Mouse (Mus musculus): ENCODE results near the gene Ptges. TPM values are rescaled to one million over a fixed set of nuclear protein-coding genes. Genes with fewer than 3 reads are reported as not detected.
"Not testable (repeated sequence)": the region's sequence is repeated elsewhere in the genome, so short reads cannot be mapped to it uniquely, and the experiment has no call there.

Ptges gene
- polyA plus RNA-seq, 1 experiment from 2014 or later = 20.0 TPM

DNA sequence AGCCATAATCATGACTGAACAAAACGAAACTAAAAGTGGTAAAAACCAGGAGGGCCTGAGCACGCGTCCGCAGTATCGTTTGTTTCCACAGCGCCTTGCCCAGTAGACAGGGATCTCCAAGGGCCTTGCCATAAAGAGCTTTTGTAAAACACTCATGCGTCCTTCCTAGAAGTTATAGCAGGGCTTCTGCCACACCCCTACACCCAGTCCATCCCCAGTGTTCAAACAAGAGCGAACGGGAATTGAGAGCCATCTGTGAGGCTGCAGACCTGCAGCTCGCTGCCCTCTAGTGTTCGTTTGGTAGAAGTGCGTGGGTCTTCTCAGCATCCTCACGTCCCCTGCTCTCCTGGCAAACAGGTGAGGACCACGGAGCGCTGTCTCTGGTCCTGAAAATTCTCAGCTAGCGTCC lies 12.9 kb upstream of the Ptges start:
- WGBS = 17% methylated on average over 16 of the region's 16 CpGs
- TF ChIP-seq CTCF (IDR thresholded peaks at IDR 0.05) = peak; percentile 95
- no peak for TF ChIP-seq EP300 (IDR thresholded peaks at IDR 0.05)

DNA sequence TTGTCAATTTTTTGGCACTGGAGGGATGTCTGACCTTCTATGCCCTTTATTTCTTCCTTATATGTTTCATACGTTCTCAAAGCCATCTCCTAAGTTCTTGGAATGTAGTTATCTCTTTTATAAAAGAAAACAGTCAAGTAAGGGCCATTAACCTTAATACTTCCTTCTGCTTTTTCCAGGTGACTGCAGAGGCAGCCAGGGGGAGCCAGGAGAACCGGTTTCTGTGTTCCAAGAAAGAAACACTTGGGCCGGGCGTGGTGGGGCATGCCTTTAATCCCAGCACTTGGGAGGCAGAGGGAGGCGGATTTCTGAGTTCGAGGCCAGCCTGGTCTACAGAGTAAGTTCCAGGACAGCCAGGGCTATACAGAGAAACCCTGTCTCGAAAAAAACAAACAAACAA lies 12.5 kb upstream of the Ptges start:
- WGBS = 34% methylated on average over 7 of the region's 7 CpGs
- TF ChIP-seq CTCF (IDR thresholded peaks at IDR 0.05) = peak; percentile 28; the same call in 1 of the 2 replicates
- H3K4me1 ChIP-seq (ENCODE audit: insufficient read depth, low read depth, low read length); ATAC-seq; H3K4me2 ChIP-seq (replicated peaks; ENCODE audit: low read depth, low read length); H3K9ac ChIP-seq (replicated peaks; ENCODE audit: low read depth); H3K4me3 ChIP-seq (ENCODE audit: low read depth, low read length); H3K27ac ChIP-seq (ENCODE audit: low read length); H3K36me3 ChIP-seq (ENCODE audit: insufficient read depth, low read length); H3K9me3 ChIP-seq (ENCODE audit: low read length); H3K27me3 ChIP-seq (replicated peaks; ENCODE audit: insufficient read depth, low read length); DNase-seq (ENCODE audit: low spot score): not testable (repeated sequence)

More for the DNA sequence above, 12.9 kb upstream of the Ptges start:
- Histone ChIP-seq H3K4me2 (replicated peaks; ENCODE audit: low read depth, low read length) (peak overlapping the region; percentile 52), H3K27me3 (replicated peaks; ENCODE audit: insufficient read depth, low read length) (no peaks in the 10 kb centered on the region), H3K4me1 (ENCODE audit: insufficient read depth, low read depth, low read length) (no peaks in the 10 kb centered on the region), H3K36me3 (ENCODE audit: insufficient read depth, low read length) (no peaks in the 10 kb centered on the region), H3K9ac (replicated peaks; ENCODE audit: low read depth) (no peak overlapping the region), H3K4me3 (ENCODE audit: low read depth, low read length) (peak overlapping the region; percentile 40), H3K27ac (ENCODE audit: low read length) (no peak overlapping the region), H3K9me3 (ENCODE audit: low read length) (no peaks in the 10 kb centered on the region)
- DNase-seq (ENCODE audit: low spot score) (peak; percentile 95), ATAC-seq (peak; percentile 86)

DNA sequence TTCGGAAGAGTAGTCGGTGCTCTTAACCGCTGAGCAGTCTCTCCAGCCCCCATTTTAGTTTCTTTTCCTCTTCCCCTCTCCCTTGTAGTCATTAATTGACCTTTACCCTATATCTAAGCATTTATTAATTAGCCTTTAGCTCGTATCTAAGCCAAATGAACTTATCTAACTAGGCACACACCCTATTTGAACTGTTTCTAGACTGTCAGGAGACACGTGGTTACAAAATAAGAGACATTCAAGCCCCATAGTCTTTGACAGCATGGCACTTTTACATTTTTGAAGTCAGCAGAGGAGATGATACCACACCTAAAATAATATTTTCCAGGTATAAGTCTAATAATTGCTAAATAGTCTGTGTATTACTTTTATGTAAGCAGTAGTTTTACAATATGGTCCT lies 11.9 kb upstream of the Ptges start:
- H3K9ac ChIP-seq (replicated peaks; ENCODE audit: low read depth) = no peak overlapping the region
- no peaks in the 10 kb centered on the region for H3K9me3 ChIP-seq (ENCODE audit: low read length)
- H3K4me1 ChIP-seq (ENCODE audit: insufficient read depth, low read depth, low read length) = no peaks in the 10 kb centered on the region
- ATAC-seq (no peak), DNase-seq (ENCODE audit: low spot score) (no peak)
- WGBS = 81% methylated on average over 5 of the region's 5 CpGs
- H3K27ac ChIP-seq (ENCODE audit: low read length) = no peak overlapping the region
- no peaks in the 10 kb centered on the region for H3K36me3 ChIP-seq (ENCODE audit: insufficient read depth, low read length)
- no peaks in the 10 kb centered on the region for H3K27me3 ChIP-seq (replicated peaks; ENCODE audit: insufficient read depth, low read length)
- H3K4me3 ChIP-seq (ENCODE audit: low read depth, low read length) = no peak overlapping the region
- TF ChIP-seq EP300 (IDR thresholded peaks at IDR 0.05) (no peak), CTCF (IDR thresholded peaks at IDR 0.05) (no peak)
- no peak overlapping the region for H3K4me2 ChIP-seq (replicated peaks; ENCODE audit: low read depth, low read length)

DNA sequence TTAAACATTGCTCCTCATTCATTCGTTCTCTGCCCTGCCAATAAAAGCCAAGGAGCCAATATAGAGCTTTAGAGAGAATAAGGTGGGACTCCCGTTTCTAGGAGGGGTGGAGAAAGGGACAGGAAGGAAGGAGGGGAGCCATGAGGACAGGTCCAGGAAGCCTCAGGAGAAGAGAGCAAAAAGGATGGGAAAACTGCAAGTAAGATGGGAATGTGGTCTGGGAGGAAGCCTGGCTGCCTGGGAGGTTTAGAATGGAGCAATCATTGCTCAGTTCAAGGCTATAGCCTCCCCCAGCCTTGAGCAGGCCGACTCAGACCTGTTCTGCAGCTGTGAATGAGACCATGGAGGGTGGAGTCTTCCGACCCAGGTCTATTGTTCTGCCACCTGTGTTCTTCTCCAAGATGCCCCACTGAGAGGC lies 8.9 kb upstream of the Ptges start:
- ATAC-seq (no peak), DNase-seq (ENCODE audit: low spot score) (no peak)
- H3K36me3 ChIP-seq (ENCODE audit: insufficient read depth, low read length) = no peaks in the 10 kb centered on the region
- H3K9me3 ChIP-seq (ENCODE audit: low read length) = no peaks in the 10 kb centered on the region
- H3K4me3 ChIP-seq (ENCODE audit: low read depth, low read length) = no peak overlapping the region
- TF ChIP-seq EP300 (IDR thresholded peaks at IDR 0.05) (no peak), CTCF (IDR thresholded peaks at IDR 0.05) (no peak)
- 34% methylated on average over 4 of the region's 4 CpGs for WGBS
- no peaks in the 10 kb centered on the region for H3K4me1 ChIP-seq (ENCODE audit: insufficient read depth, low read depth, low read length)
- H3K27ac ChIP-seq (ENCODE audit: low read length) = no peak overlapping the region
- H3K27me3 ChIP-seq (replicated peaks; ENCODE audit: insufficient read depth, low read length) = no peaks in the 10 kb centered on the region
- H3K4me2 ChIP-seq (replicated peaks; ENCODE audit: low read depth, low read length) = no peak overlapping the region
- no peak overlapping the region for H3K9ac ChIP-seq (replicated peaks; ENCODE audit: low read depth)

DNA sequence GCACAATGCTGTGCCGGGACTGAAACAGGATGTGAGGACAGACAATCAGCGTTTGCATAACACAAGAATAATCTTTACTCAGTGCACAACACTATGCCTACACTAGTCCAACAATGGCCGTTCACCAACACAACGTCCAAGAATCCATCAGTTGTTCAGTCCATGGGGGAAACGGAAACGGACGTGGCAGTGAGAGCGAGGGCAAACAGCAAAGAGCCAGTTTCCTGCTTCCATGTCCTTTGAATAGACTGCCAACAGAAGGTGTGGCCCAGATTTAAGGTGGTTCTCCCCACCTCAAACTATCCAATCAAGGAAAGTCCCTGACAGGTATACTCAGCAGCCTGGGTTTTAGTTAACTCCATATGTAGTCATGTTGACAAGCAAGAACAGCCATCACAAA lies 8.1 kb upstream of the Ptges start:
- ATAC-seq (peak; percentile 51), DNase-seq (ENCODE audit: low spot score) (no peak)
- no peaks in the 10 kb centered on the region for H3K36me3 ChIP-seq (ENCODE audit: insufficient read depth, low read length)
- H3K4me2 ChIP-seq (replicated peaks; ENCODE audit: low read depth, low read length) = no peak overlapping the region
- H3K27ac ChIP-seq (ENCODE audit: low read length) = no peak overlapping the region
- H3K4me3 ChIP-seq (ENCODE audit: low read depth, low read length) = no peak overlapping the region
- H3K9ac ChIP-seq (replicated peaks; ENCODE audit: low read depth) = no peak overlapping the region
- H3K4me1 ChIP-seq (ENCODE audit: insufficient read depth, low read depth, low read length) = no peaks in the 10 kb centered on the region
- no peaks in the 10 kb centered on the region for H3K27me3 ChIP-seq (replicated peaks; ENCODE audit: insufficient read depth, low read length)
- no peaks in the 10 kb centered on the region for H3K9me3 ChIP-seq (ENCODE audit: low read length)
- 42% methylated on average over 8 of the region's 8 CpGs for WGBS
- no peak for TF ChIP-seq CTCF (IDR thresholded peaks at IDR 0.05)
- TF ChIP-seq EP300 (IDR thresholded peaks at IDR 0.05) = no peak

DNA sequence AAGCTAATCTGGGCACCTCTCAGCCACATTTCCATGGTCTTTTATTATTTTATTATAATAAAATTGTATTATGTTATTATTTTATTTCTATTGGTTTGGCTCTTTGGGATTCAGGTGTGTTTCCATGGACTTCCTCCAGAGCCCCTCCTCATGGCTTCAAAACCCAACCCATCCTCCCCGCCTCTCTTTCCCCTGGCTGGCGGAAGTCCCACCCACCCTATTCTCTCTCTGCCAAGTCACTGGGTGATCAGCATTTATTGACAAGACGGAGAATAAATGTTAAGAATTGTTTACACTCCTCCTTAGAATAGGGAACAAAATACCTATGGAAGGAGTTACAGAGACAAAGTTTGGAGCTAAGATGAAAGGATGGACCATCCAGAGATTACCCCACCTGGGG lies 7.1 kb upstream of the Ptges start:
- 70% methylated on average over 3 of the region's 3 CpGs for WGBS
- no peaks in the 10 kb centered on the region for H3K27me3 ChIP-seq (replicated peaks; ENCODE audit: insufficient read depth, low read length)
- no peak overlapping the region for H3K27ac ChIP-seq (ENCODE audit: low read length)
- no peak overlapping the region for H3K4me2 ChIP-seq (replicated peaks; ENCODE audit: low read depth, low read length)
- no peak overlapping the region for H3K9ac ChIP-seq (replicated peaks; ENCODE audit: low read depth)
- no peaks in the 10 kb centered on the region for H3K4me1 ChIP-seq (ENCODE audit: insufficient read depth, low read depth, low read length)
- H3K9me3 ChIP-seq (ENCODE audit: low read length) = no peaks in the 10 kb centered on the region
- no peak for DNase-seq (ENCODE audit: low spot score)
- no peak for TF ChIP-seq CTCF (IDR thresholded peaks at IDR 0.05)
- TF ChIP-seq EP300 (IDR thresholded peaks at IDR 0.05) = no peak
- ATAC-seq = no peak
- no peak overlapping the region for H3K4me3 ChIP-seq (ENCODE audit: low read depth, low read length)
- no peaks in the 10 kb centered on the region for H3K36me3 ChIP-seq (ENCODE audit: insufficient read depth, low read length)

DNA sequence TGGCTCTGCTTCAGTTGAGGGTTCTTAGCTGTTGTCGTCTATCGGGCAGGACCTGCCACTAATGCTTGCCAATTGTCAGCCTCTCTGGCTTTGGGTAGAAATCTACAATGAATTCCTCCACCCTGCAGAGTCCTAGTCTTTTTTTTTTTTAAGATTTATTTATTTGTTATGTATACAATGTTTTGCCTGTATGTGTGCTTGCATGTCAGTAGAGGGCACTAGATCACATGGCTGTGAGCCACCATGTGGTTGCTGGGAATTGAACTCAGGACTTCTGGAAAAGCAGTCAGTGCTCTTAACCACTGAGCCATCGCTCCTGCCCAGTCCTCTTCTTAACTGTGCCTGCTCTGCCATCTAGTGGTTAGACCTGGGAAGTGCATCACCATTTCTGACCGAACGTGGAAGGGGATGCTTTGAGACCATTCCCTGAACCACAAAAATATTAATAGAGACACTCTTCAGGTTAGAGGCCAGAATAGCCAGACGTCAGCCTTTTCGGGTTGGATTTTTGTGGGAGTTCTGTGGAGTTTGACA lies 4.3 kb upstream of the Ptges start:
- no peaks in the 10 kb centered on the region for H3K27me3 ChIP-seq (replicated peaks; ENCODE audit: insufficient read depth, low read length)
- TF ChIP-seq EP300 (IDR thresholded peaks at IDR 0.05) (no peak), CTCF (IDR thresholded peaks at IDR 0.05) (peak; percentile 96)
- no peaks in the 10 kb centered on the region for H3K36me3 ChIP-seq (ENCODE audit: insufficient read depth, low read length)
- H3K9ac ChIP-seq (replicated peaks; ENCODE audit: low read depth) = no peak overlapping the region
- H3K4me2 ChIP-seq (replicated peaks; ENCODE audit: low read depth, low read length) = no peak overlapping the region
- DNase-seq (ENCODE audit: low spot score) = peak; percentile 81
- peaks cover 4% of the 10 kb centered on the region; the same call in 1 of the 2 replicates for H3K4me1 ChIP-seq (ENCODE audit: insufficient read depth, low read depth, low read length)
- no peak overlapping the region for H3K4me3 ChIP-seq (ENCODE audit: low read depth, low read length)
- peak; percentile 34 for ATAC-seq
- no peak overlapping the region for H3K27ac ChIP-seq (ENCODE audit: low read length)
- WGBS = 17% methylated on average over 7 of the region's 7 CpGs
- no peaks in the 10 kb centered on the region for H3K9me3 ChIP-seq (ENCODE audit: low read length)

All from lung, postnatal 0 days (tissue).